Mouse (Mus musculus): Measurements from ENCODE around the gene Slc17a7.

The Slc17a7 gene

GRCm38 (mm10) chr7:45198435-45198834 lies 34.7 kb downstream of the Slc17a7 start:
- DNase-seq (ENCODE audit: low spot score in 2 of 2), result peak; percentile 34 to 55

DNA sequence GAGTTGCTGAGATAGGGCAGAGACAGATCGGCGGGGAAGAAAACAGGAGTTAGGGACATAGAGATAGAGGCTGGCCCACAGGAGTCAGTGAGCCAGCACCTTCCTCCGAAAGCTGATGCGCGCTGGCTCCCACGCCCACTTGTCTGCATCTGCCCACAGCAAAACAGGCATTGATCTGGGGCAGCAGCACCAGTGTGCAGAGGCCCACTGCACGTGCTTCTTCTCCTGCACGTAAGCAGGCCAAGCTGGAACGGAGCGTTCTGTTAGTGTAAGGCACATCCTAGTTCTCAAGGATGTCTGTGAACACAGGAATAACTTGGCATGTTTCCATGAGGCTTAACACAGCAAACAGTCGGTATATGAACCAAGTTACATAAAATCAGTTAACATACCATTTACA lies 35.2 kb downstream of the Slc17a7 start:
- DNase-seq (ENCODE audit: low spot score in 2 of 2), result no peak

- DNase-seq (ENCODE audit: low spot score in 2 of 2), result no peak
These were observed 38.9 kb downstream of the Slc17a7 start for GRCm38 (mm10) chr7:45202654-45203053.

- DNase-seq (ENCODE audit: low spot score in 2 of 2), result peak; percentile 68 to 75
These were observed 40.8 kb downstream of the Slc17a7 start, which contains the start of gene Ccdc155 for GRCm38 (mm10) chr7:45204380-45205143. Ccdc155 (minus strand) TSS chr7:45204892.

- DNase-seq (ENCODE audit: low spot score in 2 of 2), result no peak
These were observed 44.5 kb downstream of the Slc17a7 start for GRCm38 (mm10) chr7:45208260-45208659.

GRCm38 (mm10) chr7:45211070-45211469 lies 47.3 kb downstream of the Slc17a7 start:
- DNase-seq (ENCODE audit: low spot score in 2 of 2), result no peak

- no peak for DNase-seq (ENCODE audit: low spot score in 2 of 2)
These were observed 48.1 kb downstream of the Slc17a7 start, which contains the start of gene Dkkl1 for GRCm38 (mm10) chr7:45211851-45212251. Dkkl1 (minus strand) TSS chr7:45212147.

- DNase-seq (ENCODE audit: low spot score in 2 of 2), result no peak
These were observed 48.6 kb downstream of the Slc17a7 start for GRCm38 (mm10) chr7:45212356-45212755.

DNA sequence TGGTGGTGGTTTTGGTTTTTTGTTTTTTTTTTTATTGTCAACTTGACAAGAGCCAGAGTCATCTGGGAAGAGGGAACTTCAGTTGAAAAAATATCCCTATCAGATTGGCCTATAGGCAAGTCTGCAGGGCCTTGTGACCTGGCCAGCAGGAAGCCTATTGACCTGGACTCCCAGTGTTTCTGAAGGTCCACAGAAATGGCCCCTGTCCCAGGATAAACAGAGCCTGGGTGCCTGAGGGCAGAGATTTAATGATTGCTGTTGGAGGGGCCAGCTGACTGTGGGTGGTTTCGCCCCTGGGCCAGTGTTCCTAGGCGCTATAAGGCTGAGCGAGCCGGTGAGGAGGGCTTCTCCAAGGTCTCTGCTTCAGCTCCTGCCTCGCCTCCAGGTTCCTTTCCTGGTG lies 50.0 kb downstream of the Slc17a7 start:
- DNase-seq (ENCODE audit: low spot score in 2 of 2), result no peak

GRCm38 (mm10) chr7:45215673-45216441 lies 52.1 kb downstream of the Slc17a7 start, which contains the start of gene Tead2:
Tead2 (plus strand) TSS chr7:45215753.
- no peak for DNase-seq (ENCODE audit: low spot score in 2 of 2)

DNA sequence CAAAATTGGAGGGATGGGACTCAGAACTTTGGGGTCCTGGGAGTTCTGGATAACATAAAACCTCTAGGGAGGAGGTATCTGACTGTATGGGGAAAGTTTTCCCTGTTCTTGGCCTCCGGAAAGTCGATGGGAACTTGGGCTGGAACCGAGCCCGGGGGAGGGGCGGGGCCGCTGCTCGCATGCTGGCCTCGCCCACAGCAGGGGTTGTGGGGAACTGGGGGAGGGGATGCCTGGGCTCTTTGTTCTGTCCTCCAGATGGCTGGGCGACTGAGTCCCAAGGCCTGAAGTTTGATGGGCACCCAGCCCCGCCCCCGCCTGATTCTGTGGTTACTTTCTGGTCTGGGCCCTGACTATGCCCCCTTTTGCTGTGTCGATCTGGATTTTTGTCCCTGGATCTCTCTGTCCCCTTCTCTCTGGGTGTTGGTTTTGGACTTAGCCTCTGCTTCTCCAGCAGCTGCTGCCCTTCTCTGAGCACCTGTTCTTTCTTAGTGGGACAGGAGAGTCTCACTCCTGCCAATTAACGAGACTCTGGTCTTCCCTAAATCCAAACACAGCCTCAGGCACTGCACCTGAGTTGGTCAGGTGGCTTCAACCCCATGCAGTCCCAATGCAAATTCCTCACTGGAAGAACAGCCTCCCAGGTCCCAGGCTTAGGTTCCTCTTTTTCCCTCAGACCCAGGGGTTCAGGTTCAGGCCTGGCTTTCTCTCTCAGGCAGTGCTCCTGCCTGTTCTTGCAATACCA lies 52.9 kb downstream of the Slc17a7 start:
- no peak for DNase-seq (ENCODE audit: low spot score in 2 of 2)

DNA sequence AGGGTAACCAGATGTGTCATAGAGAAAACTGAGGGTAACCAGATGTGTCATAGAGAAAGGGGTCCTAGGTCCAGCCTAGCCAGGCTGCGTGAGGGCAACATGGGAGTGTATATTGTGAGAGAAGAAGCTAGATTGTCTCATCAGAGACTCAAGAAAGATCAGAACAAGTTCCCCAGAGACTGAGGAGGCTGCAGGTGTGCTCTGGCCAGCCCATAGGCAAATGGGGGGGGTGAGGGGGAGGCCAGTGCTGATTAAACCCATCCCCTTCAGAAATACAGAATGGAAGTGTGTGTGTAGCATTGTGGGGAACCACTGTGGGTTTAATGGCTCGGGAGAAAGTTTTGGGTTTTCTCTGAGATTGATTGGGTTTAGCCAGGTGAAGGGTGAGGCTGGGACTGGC lies 57.9 kb downstream of the Slc17a7 start:
- DNase-seq (ENCODE audit: low spot score in 2 of 2), result no peak

DNA sequence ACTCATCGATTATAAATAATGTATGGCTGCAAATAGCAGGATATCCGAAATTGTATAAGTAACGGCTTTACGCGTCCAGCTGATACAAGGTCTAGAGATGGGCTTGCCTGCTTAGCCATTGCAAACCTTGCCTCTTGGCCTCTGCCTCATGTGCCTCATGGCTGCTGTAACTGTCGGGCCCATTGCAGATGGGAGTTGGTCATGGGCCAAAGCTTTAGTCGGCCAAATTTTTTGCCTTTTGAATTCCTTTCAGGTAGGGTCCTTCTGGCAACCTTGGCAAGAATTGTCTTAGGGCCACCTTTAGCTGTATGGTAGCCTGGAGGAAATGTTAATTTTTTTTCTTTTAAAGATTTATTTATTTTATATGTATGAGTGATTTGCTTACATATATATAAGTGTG lies 61.1 kb downstream of the Slc17a7 start:
- DNase-seq (ENCODE audit: low spot score in 2 of 2), result no peak

All from spleen, postnatal 14 days (tissue).